Mouse (Mus musculus): ENCODE measurements around the gene Tbc1d24. TPM values are rescaled to one million over a fixed set of nuclear protein-coding genes. Genes with fewer than 3 reads are reported as not detected.
A peak's percentile ranks its signal among the peaks of the same experiment; 100 is the strongest.

The Tbc1d24 gene
- polyA plus RNA-seq, 1 experiment from 2014 or later = 10.5 TPM

- WGBS = 2% methylated on average over 26 of the region's 26 CpGs
- Histone ChIP-seq H3K4me3 (ENCODE audit: low read depth, low read length) (peak overlapping the region; percentile 16), H3K9ac (ENCODE audit: low read length) (peak overlapping the region; percentile 54), H3K4me1 (ENCODE audit: control insufficient read depth, insufficient read depth, low read length) (peaks cover 4% of the 10 kb centered on the region; the same call in 1 of the 2 replicates), H3K27ac (ENCODE audit: low read depth, low read length) (no peak overlapping the region), H3K9me3 (replicated peaks; ENCODE audit: control insufficient read depth, low read length) (no peaks in the 10 kb centered on the region), H3K27me3 (replicated peaks; ENCODE audit: control insufficient read depth, insufficient read depth, low read length) (no peaks in the 10 kb centered on the region), H3K4me2 (ENCODE audit: low read length) (peak overlapping the region; percentile 59), H3K36me3 (ENCODE audit: control insufficient read depth, insufficient read depth, low read length) (no peaks in the 10 kb centered on the region)
- ATAC-seq (peak; percentile 87), DNase-seq (ENCODE audit: low spot score) (peak; percentile 82)
Observed at GRCm38 (mm10) chr17:24151890-24152563, 53.3 kb downstream of the Tbc1d24 start.

- Histone ChIP-seq H3K36me3 (ENCODE audit: control insufficient read depth, insufficient read depth, low read length) (no peaks in the 10 kb centered on the region), H3K27me3 (replicated peaks; ENCODE audit: control insufficient read depth, insufficient read depth, low read length) (no peaks in the 10 kb centered on the region), H3K4me1 (ENCODE audit: control insufficient read depth, insufficient read depth, low read length) (peaks cover 4% of the 10 kb centered on the region; the same call in 1 of the 2 replicates), H3K27ac (ENCODE audit: low read depth, low read length) (no peak overlapping the region), H3K9ac (ENCODE audit: low read length) (no peak overlapping the region), H3K4me3 (ENCODE audit: low read depth, low read length) (no peak overlapping the region), H3K9me3 (replicated peaks; ENCODE audit: control insufficient read depth, low read length) (no peaks in the 10 kb centered on the region), H3K4me2 (ENCODE audit: low read length) (peak overlapping the region; percentile 59; the same call in 1 of the 2 replicates)
- DNase-seq (ENCODE audit: low spot score) (no peak), ATAC-seq (no peak)
- 14% methylated on average over 7 of the region's 7 CpGs for WGBS
Observed at GRCm38 (mm10) chr17:24151382-24151781, 54.0 kb downstream of the Tbc1d24 start.

- no peaks in the 10 kb centered on the region for H3K9me3 ChIP-seq (replicated peaks; ENCODE audit: control insufficient read depth, low read length)
- no peaks in the 10 kb centered on the region for H3K36me3 ChIP-seq (ENCODE audit: control insufficient read depth, insufficient read depth, low read length)
- peak within 1 kb of the TSS; percentile 16 for H3K4me3 ChIP-seq (ENCODE audit: low read depth, low read length)
- peak within 1 kb of the TSS; percentile 54 for H3K9ac ChIP-seq (ENCODE audit: low read length)
- 88% methylated on average over 2 of the region's 2 CpGs for WGBS
- H3K27me3 ChIP-seq (replicated peaks; ENCODE audit: control insufficient read depth, insufficient read depth, low read length) = no peaks in the 10 kb centered on the region
- ATAC-seq (no peak), DNase-seq (ENCODE audit: low spot score) (no peak)
- peaks cover 4% of the 10 kb centered on the region; the same call in 1 of the 2 replicates for H3K4me1 ChIP-seq (ENCODE audit: control insufficient read depth, insufficient read depth, low read length)
- H3K4me2 ChIP-seq (ENCODE audit: low read length) = peak within 1 kb of the TSS; percentile 59
- H3K27ac ChIP-seq (ENCODE audit: low read depth, low read length) = no peak within 1 kb of the TSS
Observed at GRCm38 (mm10) chr17:24150824-24151223, 54.5 kb downstream of the Tbc1d24 start, which contains the start of gene Pdpk1. Gene Pdpk1, minus strand, starts transcription at chr17:24150924.

GRCm38 (mm10) chr17:24149421-24149820 is 55.9 kb downstream of the Tbc1d24 start:
- Histone ChIP-seq H3K4me3 (ENCODE audit: low read depth, low read length) (no peak overlapping the region), H3K4me1 (ENCODE audit: control insufficient read depth, insufficient read depth, low read length) (peaks cover 4% of the 10 kb centered on the region; the same call in 1 of the 2 replicates), H3K36me3 (ENCODE audit: control insufficient read depth, insufficient read depth, low read length) (no peaks in the 10 kb centered on the region), H3K4me2 (ENCODE audit: low read length) (no peak overlapping the region), H3K9ac (ENCODE audit: low read length) (no peak overlapping the region), H3K27me3 (replicated peaks; ENCODE audit: control insufficient read depth, insufficient read depth, low read length) (no peaks in the 10 kb centered on the region), H3K27ac (ENCODE audit: low read depth, low read length) (no peak overlapping the region), H3K9me3 (replicated peaks; ENCODE audit: control insufficient read depth, low read length) (no peaks in the 10 kb centered on the region)
- WGBS = 94% methylated on average over 7 of the region's 7 CpGs
- ATAC-seq (no peak), DNase-seq (ENCODE audit: low spot score) (no peak)

- Histone ChIP-seq H3K9ac (ENCODE audit: low read length) (no peak overlapping the region), H3K27ac (ENCODE audit: low read depth, low read length) (no peak overlapping the region), H3K4me1 (ENCODE audit: control insufficient read depth, insufficient read depth, low read length) (peaks cover 16% of the 10 kb centered on the region), H3K4me3 (ENCODE audit: low read depth, low read length) (no peak overlapping the region), H3K9me3 (replicated peaks; ENCODE audit: control insufficient read depth, low read length) (no peaks in the 10 kb centered on the region), H3K36me3 (ENCODE audit: control insufficient read depth, insufficient read depth, low read length) (0 out of 2 replicates have a peak, but pooled peaks cover 2% of the 10 kb centered on the region), H3K4me2 (ENCODE audit: low read length) (no peak overlapping the region), H3K27me3 (replicated peaks; ENCODE audit: control insufficient read depth, insufficient read depth, low read length) (no peaks in the 10 kb centered on the region)
- ATAC-seq (no peak), DNase-seq (ENCODE audit: low spot score) (no peak)
- 58% methylated on average over 2 of the region's 2 CpGs for WGBS
Observed at GRCm38 (mm10) chr17:24142897-24143296, 62.5 kb downstream of the Tbc1d24 start.

GRCm38 (mm10) chr17:24141425-24141920 is 63.9 kb downstream of the Tbc1d24 start:
- Histone ChIP-seq H3K4me2 (ENCODE audit: low read length) (peak overlapping the region; percentile 74), H3K27me3 (replicated peaks; ENCODE audit: control insufficient read depth, insufficient read depth, low read length) (no peaks in the 10 kb centered on the region), H3K36me3 (ENCODE audit: control insufficient read depth, insufficient read depth, low read length) (0 out of 2 replicates have a peak, but pooled peaks cover 2% of the 10 kb centered on the region), H3K9ac (ENCODE audit: low read length) (peak overlapping the region; percentile 94), H3K4me3 (ENCODE audit: low read depth, low read length) (peak overlapping the region; percentile 95), H3K9me3 (replicated peaks; ENCODE audit: control insufficient read depth, low read length) (no peaks in the 10 kb centered on the region), H3K27ac (ENCODE audit: low read depth, low read length) (peak overlapping the region; percentile 74), H3K4me1 (ENCODE audit: control insufficient read depth, insufficient read depth, low read length) (peaks cover 16% of the 10 kb centered on the region)
- peak; percentile 99 for DNase-seq (ENCODE audit: low spot score)
- ATAC-seq = peak; percentile 99
- WGBS = 0% methylated on average over 48 of the region's 57 CpGs

- Histone ChIP-seq H3K4me2 (ENCODE audit: low read length) (peak overlapping the region; percentile 74), H3K4me1 (ENCODE audit: control insufficient read depth, insufficient read depth, low read length) (peaks cover 16% of the 10 kb centered on the region), H3K36me3 (ENCODE audit: control insufficient read depth, insufficient read depth, low read length) (0 out of 2 replicates have a peak, but pooled peaks cover 2% of the 10 kb centered on the region), H3K27ac (ENCODE audit: low read depth, low read length) (peak overlapping the region; percentile 74), H3K4me3 (ENCODE audit: low read depth, low read length) (peak overlapping the region; percentile 95), H3K9me3 (replicated peaks; ENCODE audit: control insufficient read depth, low read length) (no peaks in the 10 kb centered on the region), H3K9ac (ENCODE audit: low read length) (peak overlapping the region; percentile 94), H3K27me3 (replicated peaks; ENCODE audit: control insufficient read depth, insufficient read depth, low read length) (no peaks in the 10 kb centered on the region)
- ATAC-seq = peak; percentile 49
- 3% methylated on average over 18 of the region's 43 CpGs for WGBS
- no peak for DNase-seq (ENCODE audit: low spot score)
Observed at GRCm38 (mm10) chr17:24140845-24141424, 64.4 kb downstream of the Tbc1d24 start.

GRCm38 (mm10) chr17:24139968-24140367 is 65.4 kb downstream of the Tbc1d24 start:
- no peaks in the 10 kb centered on the region for H3K9me3 ChIP-seq (replicated peaks; ENCODE audit: control insufficient read depth, low read length)
- peak overlapping the region; percentile 74 for H3K4me2 ChIP-seq (ENCODE audit: low read length)
- H3K9ac ChIP-seq (ENCODE audit: low read length) = peak overlapping the region; percentile 94; the same call in 1 of the 2 replicates
- no peaks in the 10 kb centered on the region for H3K27me3 ChIP-seq (replicated peaks; ENCODE audit: control insufficient read depth, insufficient read depth, low read length)
- H3K4me1 ChIP-seq (ENCODE audit: control insufficient read depth, insufficient read depth, low read length) = peaks cover 16% of the 10 kb centered on the region
- DNase-seq (ENCODE audit: low spot score) (no peak), ATAC-seq (no peak)
- peak overlapping the region; percentile 95; the same call in 1 of the 2 replicates for H3K4me3 ChIP-seq (ENCODE audit: low read depth, low read length)
- 0 out of 2 replicates have a peak, but pooled peaks cover 2% of the 10 kb centered on the region for H3K36me3 ChIP-seq (ENCODE audit: control insufficient read depth, insufficient read depth, low read length)
- no peak overlapping the region for H3K27ac ChIP-seq (ENCODE audit: low read depth, low read length)
- WGBS = 87% methylated on average over 4 of the region's 4 CpGs

Data from forebrain, embryonic 14.5 days (tissue).